Mouse (Mus musculus) left cerebral cortex, postnatal 14 days (tissue): ENCODE data around the gene Ebf3. TPM values are rescaled to one million over a fixed set of nuclear protein-coding genes. Genes with fewer than 3 reads are reported as not detected.

Source experiments
- total RNA-seq, 2 experiments: library from RNA; stranded (reverse); gene quantifications; 2 replicates each; pipeline ENCODE4 v1.2.3; 2021

Ebf3 gene
- total RNA-seq, 2 experiments from 2014 or later = 0.68 to 0.70 TPM

Other genes starting within 250 kb of the Ebf3 start
- gene 9430038I01Rik, start 96.3 kb upstream of the Ebf3 start, total RNA-seq = 1 to 10 TPM; 5.7 to 6.9 TPM
- 100 to 1,000 TPM; 113 to 117 TPM for gene Glrx3, start 123.2 kb upstream of the Ebf3 start, total RNA-seq